Mouse (Mus musculus) liver, embryonic 11.5 days (tissue): Measurements from ENCODE around the gene Anapc15-ps. TPM values are rescaled to one million over a fixed set of nuclear protein-coding genes. Genes with fewer than 3 reads are reported as not detected.

Experiments used
- ATAC-seq: fragments of 200-750 bp; cut with Nextera tagmentation; replicated peaks from 2 replicates; pipeline ENCODE4 v1.8.0; 2017; ENCODE audit warnings: moderate number of reproducible peaks, mild to moderate bottlenecking, moderate TSS enrichment, moderate library complexity; ENCODE audit not compliant: low FRiP score
- DNase-seq: peaks from one replicate; pipeline ENCODE4 v3.0.0-alpha.2; 2017; ENCODE audit warnings: low spot score
- H3K27ac ChIP-seq: fragments of 300-500 bp; sonication (generic); 2 replicates; pipeline ENCODE4 v1.5.1; 2014; ENCODE audit warnings: mild to moderate bottlenecking, low read depth, low read length, control low read depth
- H3K27me3 ChIP-seq: fragments of 300-500 bp; sonication (generic); replicated peaks from 2 replicates; pipeline ENCODE4 v1.6.1; 2014; ENCODE audit warnings: low read length, mixed read lengths; ENCODE audit not compliant: control insufficient read depth, insufficient read depth
- H3K36me3 ChIP-seq: fragments of 300-500 bp; sonication (generic); 2 replicates; pipeline ENCODE4 v1.6.1; 2014; ENCODE audit warnings: mild to moderate bottlenecking, low read length, moderate library complexity, mixed read lengths; ENCODE audit not compliant: control insufficient read depth, insufficient read depth
- H3K4me1 ChIP-seq: fragments of 300-500 bp; sonication (generic); replicated peaks from 2 replicates; pipeline ENCODE4 v1.6.1; 2014; ENCODE audit warnings: low read length, mixed read lengths; ENCODE audit not compliant: control insufficient read depth, insufficient read depth
- H3K4me2 ChIP-seq: fragments of 300-500 bp; sonication (generic); 2 replicates; pipeline ENCODE4 v1.6.1; 2014; ENCODE audit warnings: mild to moderate bottlenecking, control low read depth, moderate library complexity
- H3K4me3 ChIP-seq: fragments of 300-500 bp; sonication (generic); 2 replicates; pipeline ENCODE4 v1.5.1; 2014; ENCODE audit warnings: low read depth, low read length, control low read depth
- H3K9ac ChIP-seq: fragments of 300-500 bp; sonication (generic); 2 replicates; pipeline ENCODE4 v1.6.1; 2014; ENCODE audit warnings: low read depth, low read length, control low read depth
- H3K9me3 ChIP-seq: fragments of 300-500 bp; sonication (generic); 2 replicates; pipeline ENCODE4 v1.6.1; 2016; ENCODE audit warnings: low read length, inconsistent platforms, mixed read lengths; ENCODE audit not compliant: control insufficient read depth
- WGBS: fragments of 180-500 bp; shearing (Covaris S2); extraction: QIAGEN DNeasy Blood & Tissue Kit; methylation state at CpG from one replicate; pipeline ENCODE4 v1.1.7; 2014; 5-methylcytosine and 5-hydroxymethylcytosine counted together
- polyA plus RNA-seq: library from polyadenylated mRNA; unstranded; fragments of >200 nt; fragmentation: Nextera tagmentation; extraction: Ambion mirVana; gene quantifications from 2 replicates; pipeline ENCODE4 v1.2.1, GENCODE M21; 2014

Anapc15-ps gene
- polyA plus RNA-seq, 1 experiment from 2014 or later, result not detected

DNA sequence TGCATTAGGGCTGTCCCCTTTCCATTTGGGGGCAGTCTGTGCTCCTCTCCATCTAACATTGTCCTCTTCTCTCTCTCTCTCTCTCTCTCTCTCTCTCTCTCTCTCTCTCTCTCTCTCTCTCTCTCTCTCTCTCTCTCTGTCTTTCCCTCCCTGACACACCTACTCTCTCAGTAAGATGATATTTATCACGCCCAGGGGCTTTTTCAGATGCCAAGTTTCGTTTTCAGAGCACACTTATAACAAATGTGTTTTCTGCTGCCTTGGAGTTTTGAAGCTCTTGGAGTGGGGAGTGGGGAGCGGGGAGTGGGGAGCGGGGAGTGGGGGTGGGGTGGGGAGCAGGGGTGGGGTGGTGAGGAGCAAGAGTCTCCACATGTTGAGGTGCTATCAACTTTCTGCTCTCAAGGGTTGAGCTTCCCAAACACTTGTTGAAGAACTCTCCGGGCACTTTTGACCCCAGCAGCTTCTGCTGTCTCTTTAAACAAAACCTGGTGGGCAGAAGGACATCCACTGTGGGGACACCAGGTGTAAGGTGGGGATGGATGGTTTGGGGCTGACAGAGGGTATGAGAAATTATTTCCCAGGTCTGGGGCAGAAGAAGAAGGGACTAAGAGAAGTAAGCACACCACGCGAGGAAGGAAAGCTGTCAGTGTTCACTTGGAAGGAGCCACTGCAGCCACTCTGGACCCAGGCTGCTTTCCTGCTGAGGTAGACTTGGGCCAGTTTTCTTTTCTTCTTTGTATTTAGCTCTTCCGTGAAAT is 36.8 kb upstream of the Anapc15-ps start:
- no peaks in the 10 kb centered on the region for H3K36me3 ChIP-seq
- H3K9ac ChIP-seq, result no peak overlapping the region
- H3K4me2 ChIP-seq, result no peak overlapping the region
- H3K4me3 ChIP-seq, result no peak overlapping the region
- 74% methylated on average over 8 of the region's 8 CpGs for WGBS
- peaks cover 6% of the 10 kb centered on the region; the same call in 1 of the 2 replicates for H3K4me1 ChIP-seq
- no peak for ATAC-seq
- H3K9me3 ChIP-seq, result no peaks in the 10 kb centered on the region
- no peak overlapping the region for H3K27ac ChIP-seq
- DNase-seq, result no peak
- H3K27me3 ChIP-seq, result no peaks in the 10 kb centered on the region

DNA sequence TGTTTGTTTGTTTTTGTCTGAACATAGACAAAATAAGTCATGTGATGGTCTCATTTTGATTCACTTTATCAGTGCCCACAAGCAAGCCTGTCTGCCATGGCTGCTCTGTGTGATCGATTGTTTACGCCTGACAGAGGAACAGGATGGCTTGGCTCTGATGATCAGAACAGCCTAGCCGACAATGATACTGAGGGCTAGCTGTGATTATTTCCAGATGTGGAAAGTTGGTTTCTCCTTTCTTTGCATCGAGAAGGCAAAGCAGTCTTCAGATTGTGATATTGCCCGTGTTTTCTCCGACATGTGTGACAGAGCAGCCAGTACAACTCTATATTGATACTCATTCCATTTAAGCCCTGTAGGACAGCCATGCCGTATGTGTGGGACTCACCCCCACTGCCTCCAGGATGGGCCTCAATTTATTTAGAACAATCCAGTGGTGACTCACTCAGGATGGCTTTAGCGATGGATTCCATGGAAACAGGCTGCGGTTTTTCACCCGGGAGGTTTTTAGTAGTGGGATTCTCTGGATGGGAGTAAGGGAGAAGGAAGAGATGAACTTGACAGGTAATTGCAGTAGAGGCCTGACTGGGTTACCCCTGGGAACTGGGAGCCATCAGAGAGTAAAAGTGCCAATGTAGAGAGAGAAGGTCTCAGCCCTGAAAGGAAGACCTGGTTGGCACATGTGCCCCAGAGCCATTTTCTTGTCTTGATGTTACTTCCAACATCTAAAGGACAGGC is 36.1 kb upstream of the Anapc15-ps start:
- Histone ChIP-seq H3K4me3 (no peak overlapping the region), H3K9ac (no peak overlapping the region), H3K4me2 (no peak overlapping the region), H3K4me1 (peaks cover 6% of the 10 kb centered on the region; the same call in 1 of the 2 replicates), H3K36me3 (no peaks in the 10 kb centered on the region), H3K9me3 (no peaks in the 10 kb centered on the region), H3K27ac (no peak overlapping the region), H3K27me3 (no peaks in the 10 kb centered on the region)
- ATAC-seq (no peak), DNase-seq (no peak)
- WGBS, result 58% methylated on average over 10 of the region's 10 CpGs

DNA sequence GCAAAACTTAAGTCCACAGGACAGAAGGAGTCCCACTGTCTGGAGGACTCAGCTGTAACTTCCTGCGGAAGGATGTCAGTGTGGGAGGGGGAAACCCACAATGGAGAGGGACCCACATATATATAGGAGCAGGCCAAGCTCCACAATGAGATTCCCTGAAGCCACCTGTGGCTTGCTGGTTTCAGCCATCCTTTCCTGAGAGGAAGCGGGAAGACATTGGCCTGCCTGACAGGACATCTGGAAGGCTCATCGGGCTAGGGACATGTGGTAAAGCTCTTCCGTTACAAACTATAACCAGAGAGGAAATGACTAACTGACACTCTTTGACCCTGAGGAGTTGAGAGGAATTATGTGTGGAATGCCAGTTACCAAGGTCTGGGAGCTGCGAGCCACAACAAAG is 34.8 kb upstream of the Anapc15-ps start:
- Histone ChIP-seq H3K36me3 (no peaks in the 10 kb centered on the region), H3K27me3 (no peaks in the 10 kb centered on the region), H3K27ac (no peak overlapping the region), H3K4me1 (peaks cover 6% of the 10 kb centered on the region; the same call in 1 of the 2 replicates), H3K4me3 (no peak overlapping the region), H3K9ac (no peak overlapping the region), H3K9me3 (no peaks in the 10 kb centered on the region), H3K4me2 (no peak overlapping the region)
- no peak; the same call in 1 of the 2 replicates for ATAC-seq
- DNase-seq, result no peak
- WGBS, result 38% methylated on average over 5 of the region's 5 CpGs

DNA sequence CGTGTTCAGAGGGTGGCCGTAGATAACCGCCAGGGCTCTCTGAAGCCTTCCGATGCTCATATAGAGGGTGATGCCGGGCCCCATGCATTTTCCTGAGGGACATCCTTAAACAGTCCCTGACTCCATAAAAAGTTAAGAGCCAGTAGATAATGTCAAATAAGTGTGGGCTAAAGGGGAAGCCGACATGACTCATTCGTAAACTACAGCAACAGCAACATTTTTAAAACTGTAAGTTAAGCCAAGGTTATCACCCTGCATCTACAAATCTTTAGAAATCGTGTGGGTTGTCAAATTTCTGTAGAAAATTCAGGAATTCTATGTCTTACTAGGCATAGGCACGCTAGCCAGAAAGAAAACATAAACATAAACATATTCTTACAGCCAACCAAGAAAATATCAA is 33.6 kb upstream of the Anapc15-ps start:
- Histone ChIP-seq H3K9me3 (no peaks in the 10 kb centered on the region), H3K4me2 (no peak overlapping the region), H3K27me3 (no peaks in the 10 kb centered on the region), H3K9ac (no peak overlapping the region), H3K4me1 (no peaks in the 10 kb centered on the region), H3K27ac (no peak overlapping the region), H3K36me3 (no peaks in the 10 kb centered on the region), H3K4me3 (no peak overlapping the region)
- ATAC-seq, result no peak
- DNase-seq, result no peak
- 80% methylated on average over 9 of the region's 9 CpGs for WGBS

DNA sequence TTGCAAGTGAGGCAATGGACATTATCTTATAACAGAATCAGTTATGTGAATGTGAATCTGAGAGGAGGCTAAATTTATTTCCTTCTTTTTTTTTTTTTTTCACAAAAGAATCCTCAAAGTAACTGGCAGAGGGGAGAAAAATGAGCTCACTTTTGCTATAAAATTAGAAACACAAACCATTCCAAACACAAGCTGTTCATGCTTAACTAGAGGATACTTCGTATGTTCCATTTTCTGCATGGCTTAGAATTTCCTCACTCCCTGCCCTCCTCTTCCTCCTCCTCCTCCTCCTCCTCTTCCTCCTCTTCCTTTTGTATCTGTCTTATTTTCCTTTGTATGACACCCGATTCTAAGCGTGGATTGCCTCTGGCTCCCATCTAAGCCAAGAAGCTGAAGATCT is 32.5 kb upstream of the Anapc15-ps start:
- Histone ChIP-seq H3K9me3 (no peaks in the 10 kb centered on the region), H3K27ac (no peak overlapping the region), H3K36me3 (no peaks in the 10 kb centered on the region), H3K27me3 (no peaks in the 10 kb centered on the region), H3K4me1 (no peaks in the 10 kb centered on the region), H3K9ac (no peak overlapping the region), H3K4me3 (no peak overlapping the region), H3K4me2 (no peak overlapping the region)
- 75% methylated on average over 3 of the region's 3 CpGs for WGBS
- no peak for DNase-seq
- ATAC-seq, result no peak

DNA sequence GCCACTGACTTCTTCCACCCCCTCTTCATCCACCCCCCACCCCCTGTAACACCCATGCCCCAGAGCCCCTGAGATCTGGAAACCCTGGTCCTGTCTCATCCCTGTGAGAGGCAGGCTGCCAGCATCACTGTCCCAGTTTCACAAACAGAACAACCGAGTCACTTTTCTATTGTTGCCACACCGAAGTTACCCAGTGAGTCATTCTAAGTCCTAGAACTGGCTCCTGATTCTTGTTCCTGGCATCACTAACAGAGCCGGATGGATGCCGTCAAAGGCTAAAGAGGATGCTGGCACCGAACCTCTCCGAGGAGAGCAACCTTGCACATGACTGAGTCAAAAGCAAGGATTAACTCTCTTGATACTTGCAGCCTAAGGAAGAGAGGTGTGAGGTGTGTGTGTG is 31.6 kb upstream of the Anapc15-ps start:
- Histone ChIP-seq H3K9ac (no peak overlapping the region), H3K27me3 (no peaks in the 10 kb centered on the region), H3K27ac (no peak overlapping the region), H3K4me2 (no peak overlapping the region), H3K4me1 (no peaks in the 10 kb centered on the region), H3K4me3 (no peak overlapping the region), H3K9me3 (no peaks in the 10 kb centered on the region), H3K36me3 (no peaks in the 10 kb centered on the region)
- WGBS, result 88% methylated on average over 6 of the region's 6 CpGs
- DNase-seq (no peak), ATAC-seq (no peak)

DNA sequence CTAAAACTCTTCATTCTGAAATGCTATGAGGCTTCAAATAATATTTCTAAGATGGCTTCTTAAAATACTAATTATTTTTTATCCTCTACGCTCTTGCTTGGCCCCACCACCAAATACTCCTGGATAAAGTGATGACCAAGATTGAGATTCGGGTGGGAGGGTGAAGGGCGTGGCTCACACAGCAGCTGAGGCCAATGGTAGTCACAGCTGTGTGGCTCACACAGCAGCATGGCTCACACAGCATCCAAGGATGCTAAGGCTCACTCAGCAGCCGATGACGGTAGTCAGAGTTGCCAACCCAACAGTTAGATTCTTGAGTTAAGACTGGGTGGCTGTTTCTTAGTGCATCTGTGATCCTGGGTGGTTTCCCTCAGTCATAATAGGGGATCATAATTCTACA is 30.5 kb upstream of the Anapc15-ps start:
- no peak overlapping the region for H3K9ac ChIP-seq
- H3K36me3 ChIP-seq, result no peaks in the 10 kb centered on the region
- H3K4me3 ChIP-seq, result no peak overlapping the region
- H3K4me2 ChIP-seq, result no peak overlapping the region
- ATAC-seq (no peak), DNase-seq (no peak)
- H3K27ac ChIP-seq, result no peak overlapping the region
- H3K27me3 ChIP-seq, result no peaks in the 10 kb centered on the region
- H3K4me1 ChIP-seq, result no peaks in the 10 kb centered on the region
- 90% methylated on average over 5 of the region's 5 CpGs for WGBS
- no peaks in the 10 kb centered on the region for H3K9me3 ChIP-seq

DNA sequence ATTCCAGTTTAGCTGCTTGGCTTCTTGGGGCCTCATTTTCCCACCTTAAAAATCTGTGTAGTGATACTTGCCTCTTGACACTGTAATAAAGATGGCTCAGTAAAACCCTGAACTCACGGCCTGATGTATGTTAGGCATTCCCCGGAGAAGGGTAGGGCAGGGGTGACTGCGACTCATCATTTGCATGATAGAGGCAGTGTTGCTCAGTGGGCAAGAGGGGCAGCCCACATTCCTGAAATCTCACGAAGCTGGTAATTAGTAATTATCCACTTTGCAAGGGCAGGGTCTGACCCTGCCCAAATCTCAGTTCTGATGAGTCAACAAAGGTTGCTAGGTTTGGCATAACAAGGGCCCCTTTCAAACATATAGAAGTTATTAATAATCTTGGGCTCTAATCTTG is 27.2 kb upstream of the Anapc15-ps start:
- Histone ChIP-seq H3K36me3 (no peaks in the 10 kb centered on the region), H3K4me2 (no peak overlapping the region), H3K4me1 (no peaks in the 10 kb centered on the region), H3K27me3 (no peaks in the 10 kb centered on the region), H3K9ac (no peak overlapping the region), H3K4me3 (no peak overlapping the region), H3K9me3 (no peaks in the 10 kb centered on the region), H3K27ac (no peak overlapping the region)
- WGBS, result 76% methylated on average over 4 of the region's 4 CpGs
- no peak for DNase-seq
- no peak for ATAC-seq
